Mouse (Mus musculus): ENCODE results near the gene Myo18b.

DNA sequence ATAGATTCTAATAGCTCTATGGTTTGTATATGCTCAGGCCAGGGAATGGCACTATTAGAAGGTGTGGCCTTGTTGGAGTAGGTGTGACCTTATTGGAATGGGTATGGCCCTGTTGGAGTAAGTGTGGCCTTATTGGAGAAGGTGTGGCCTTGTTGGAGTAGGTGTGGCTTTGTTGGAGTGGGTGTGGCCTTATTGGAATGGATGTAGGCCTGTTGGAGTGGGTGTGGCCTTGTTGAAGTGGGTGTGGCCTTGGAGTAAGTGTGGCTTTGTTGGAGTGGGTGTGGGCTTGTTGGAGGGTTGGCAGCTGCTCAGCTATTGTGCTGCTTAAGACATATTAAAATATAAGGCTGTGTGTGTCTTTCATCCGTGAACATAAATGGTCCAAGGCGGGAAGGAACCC is 249.3 kb downstream of the Myo18b start:
- no peak for TF ChIP-seq CTCF (IDR thresholded peaks at IDR 0.05; ENCODE audit: extremely low read depth, insufficient read length, insufficient replicate concordance, low read depth, low read length)
- no peak for TF ChIP-seq POLR2A (IDR thresholded peaks at IDR 0.05; ENCODE audit: low read depth, low read length)
